Mouse (Mus musculus) intestine, embryonic 14.5 days (tissue): ENCODE measurements around the gene Dhodh. TPM values are rescaled to one million over a fixed set of nuclear protein-coding genes. Genes with fewer than 3 reads are reported as not detected.

Experiments
- ATAC-seq: fragments of 200-750 bp; cut with Nextera tagmentation; replicated peaks from 2 replicates; pipeline ENCODE4 v1.8.0; 2017; ENCODE audit warnings: low read depth, moderate number of reproducible peaks, moderate TSS enrichment, moderate library complexity; ENCODE audit not compliant: low FRiP score, low TSS enrichment
- DNase-seq: peaks from one replicate; pipeline ENCODE4 v3.0.0-alpha.2; 2018; ENCODE audit warnings: low spot score
- H3K27ac ChIP-seq: fragments of 300-500 bp; sonication (generic); 2 replicates; pipeline ENCODE4 v1.5.1; 2014; ENCODE audit warnings: low read depth, mild to moderate bottlenecking, control low read depth
- H3K27me3 ChIP-seq: fragments of 300-500 bp; sonication (generic); replicated peaks from 2 replicates; pipeline ENCODE4 v1.6.1; 2014; ENCODE audit warnings: low read length, control low read depth; ENCODE audit not compliant: control insufficient read depth, insufficient read depth
- H3K36me3 ChIP-seq: fragments of 300-500 bp; sonication (generic); 2 replicates; pipeline ENCODE4 v1.6.1; 2014; ENCODE audit warnings: low read length, control low read depth; ENCODE audit not compliant: control insufficient read depth, insufficient read depth
- H3K4me1 ChIP-seq: fragments of 300-500 bp; sonication (generic); replicated peaks from 2 replicates; pipeline ENCODE4 v1.6.1; 2014; ENCODE audit warnings: low read length, control low read depth, mixed read lengths; ENCODE audit not compliant: control insufficient read depth, insufficient read depth
- H3K4me2 ChIP-seq: fragments of 300-500 bp; sonication (generic); 2 replicates; pipeline ENCODE4 v1.6.1; 2014; ENCODE audit warnings: low read length
- H3K4me3 ChIP-seq: fragments of 300-500 bp; sonication (generic); 2 replicates; pipeline ENCODE4 v1.5.1; 2014; ENCODE audit warnings: low read depth, low read length, control low read depth, mixed read lengths
- H3K9ac ChIP-seq: fragments of 300-500 bp; sonication (generic); 2 replicates; pipeline ENCODE4 v1.6.1; 2014; ENCODE audit warnings: mild to moderate bottlenecking, low read length
- H3K9me3 ChIP-seq: fragments of 300-500 bp; sonication (generic); 2 replicates; pipeline ENCODE4 v1.6.1; 2016; ENCODE audit warnings: low read length, control low read depth; ENCODE audit not compliant: control insufficient read depth
- WGBS: fragments of 180-500 bp; shearing (Covaris S2); extraction: QIAGEN DNeasy Blood & Tissue Kit; methylation state at CpG from one replicate; pipeline ENCODE4 v1.1.7; 2014; 5-methylcytosine and 5-hydroxymethylcytosine counted together
- polyA plus RNA-seq: library from polyadenylated mRNA; unstranded; fragments of >200 nt; fragmentation: Nextera tagmentation; extraction: Ambion mirVana; gene quantifications from 2 replicates; pipeline ENCODE4 v1.2.1, GENCODE M21; 2014

Gene Dhodh
- polyA plus RNA-seq, 1 experiment from 2014 or later, result 58.8 TPM

DNA sequence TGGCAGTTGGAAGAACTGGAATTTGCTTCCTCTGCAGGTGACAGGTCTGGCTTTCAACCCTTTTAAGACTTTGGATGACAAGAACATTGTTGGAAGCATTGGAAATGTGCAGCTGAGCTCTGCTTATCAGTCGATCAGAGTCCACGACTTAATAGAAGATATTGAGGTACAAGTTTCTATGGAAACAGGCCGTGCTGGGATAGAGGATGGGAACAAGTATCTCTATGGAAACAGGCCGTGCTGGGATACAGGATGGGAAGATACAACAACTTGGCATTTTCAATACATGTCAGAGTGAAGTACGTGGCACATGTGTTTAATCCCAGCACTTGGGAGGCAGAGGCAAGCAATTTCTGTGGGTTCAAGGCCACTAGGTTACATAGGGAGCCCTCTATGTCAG is 24.0 kb upstream of the Dhodh start:
- Histone ChIP-seq H3K4me3 (no peak overlapping the region), H3K4me2 (no peak overlapping the region), H3K4me1 (no peaks in the 10 kb centered on the region), H3K9me3 (no peaks in the 10 kb centered on the region), H3K36me3 (no peaks in the 10 kb centered on the region), H3K27ac (no peak overlapping the region), H3K27me3 (no peaks in the 10 kb centered on the region), H3K9ac (no peak overlapping the region)
- no peak for ATAC-seq
- WGBS, result 81% methylated on average over 5 of the region's 5 CpGs
- DNase-seq, result no peak

- Histone ChIP-seq H3K36me3 (no peaks in the 10 kb centered on the region), H3K9me3 (peaks cover 6% of the 10 kb centered on the region; the same call in 1 of the 2 replicates), H3K27me3 (no peaks in the 10 kb centered on the region), H3K27ac (no peak overlapping the region), H3K4me3 (no peak overlapping the region), H3K9ac (no peak overlapping the region), H3K4me1 (no peaks in the 10 kb centered on the region), H3K4me2 (no peak overlapping the region)
- WGBS, result 69% methylated on average over 6 of the region's 6 CpGs
- DNase-seq, result no peak
- ATAC-seq, result no peak
Observed at GRCm38 (mm10) chr8:109628638-109629037, 20.2 kb upstream of the Dhodh start.

DNA sequence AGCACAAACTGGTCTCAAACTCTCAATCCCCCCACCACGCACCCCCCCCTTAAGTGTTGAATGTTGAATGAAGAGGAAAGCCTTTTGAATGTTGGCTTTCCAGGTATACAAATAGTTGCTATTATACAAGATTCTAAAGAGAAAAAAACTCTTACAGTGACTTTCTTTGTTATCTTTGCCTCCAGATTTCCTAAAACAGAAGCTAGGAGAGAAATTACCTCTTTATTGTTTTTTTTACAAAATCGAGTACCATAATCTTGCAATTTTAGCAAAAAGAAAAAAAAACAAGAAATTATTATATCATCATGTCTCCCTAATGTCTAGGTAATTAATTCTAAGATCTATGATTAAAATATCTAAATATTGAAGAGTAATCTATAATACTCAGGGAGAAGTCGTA is 7.1 kb upstream of the Dhodh start:
- H3K27ac ChIP-seq, result no peak overlapping the region
- H3K36me3 ChIP-seq, result no peaks in the 10 kb centered on the region
- 87% methylated on average over 3 of the region's 3 CpGs for WGBS
- H3K27me3 ChIP-seq, result no peaks in the 10 kb centered on the region
- no peak overlapping the region for H3K4me2 ChIP-seq
- no peak for DNase-seq
- no peak overlapping the region for H3K9ac ChIP-seq
- no peak overlapping the region for H3K4me3 ChIP-seq
- no peaks in the 10 kb centered on the region for H3K9me3 ChIP-seq
- H3K4me1 ChIP-seq, result no peaks in the 10 kb centered on the region
- no peak for ATAC-seq

DNA sequence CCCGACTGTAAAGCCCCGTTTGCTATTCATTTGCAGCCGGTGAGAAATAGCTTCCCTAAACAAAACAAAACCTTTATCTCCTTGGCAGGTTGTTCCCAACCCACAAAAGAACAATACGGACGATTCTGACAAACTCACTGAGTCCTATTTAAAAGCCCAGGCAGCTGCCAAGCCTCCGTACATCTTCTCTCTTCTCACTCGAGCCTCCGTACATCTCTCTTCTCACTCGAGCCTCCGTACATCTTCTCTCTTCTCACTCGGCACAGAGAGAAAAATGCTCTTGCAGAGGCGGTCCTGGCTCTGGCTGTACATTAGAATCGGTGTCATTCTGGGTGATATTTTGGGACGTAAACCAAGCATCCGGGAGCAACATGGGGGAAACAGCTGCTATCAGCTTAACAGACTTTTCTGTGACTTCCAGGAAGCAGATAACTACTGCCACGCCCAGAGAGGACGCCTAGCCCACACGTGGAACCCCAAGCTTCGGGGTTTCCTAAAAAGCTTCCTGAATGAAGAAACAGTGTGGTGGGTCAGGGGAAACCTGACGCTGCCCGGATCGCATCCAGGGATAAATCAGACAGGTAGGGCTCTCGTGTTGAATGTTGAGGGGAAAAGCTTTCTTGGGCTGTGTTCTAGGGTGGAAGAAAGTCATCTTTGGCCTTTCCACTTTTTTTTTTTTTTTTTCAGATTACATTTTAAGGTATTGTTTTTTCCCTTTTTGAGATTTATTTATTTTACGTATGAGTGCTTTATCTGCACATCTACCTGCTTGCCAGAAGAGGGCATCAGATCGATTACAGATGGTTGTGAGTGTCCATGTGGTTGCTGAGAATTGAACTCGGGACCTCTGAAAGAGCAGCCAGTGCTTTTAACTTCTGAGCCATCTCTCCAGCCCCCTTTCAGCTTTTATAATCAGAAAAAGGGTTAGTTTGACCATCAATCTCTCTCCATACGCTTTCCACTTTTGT is 6.1 kb upstream of the Dhodh start, which contains the start of gene Pkd1l3:
Gene Pkd1l3, plus strand, starts transcription at position 275 of the 968 bp plus-strand sequence.
- peak within 1 kb of the TSS; percentile 18; the same call in 1 of the 2 replicates for H3K4me2 ChIP-seq
- no peak within 1 kb of the TSS for H3K4me3 ChIP-seq
- WGBS, result 62% methylated on average over 27 of the region's 27 CpGs

GRCm38 (mm10) chr8:109609153-109609502 is 655 bp upstream of the Dhodh start:
- DNase-seq (no peak), ATAC-seq (no peak)
- Histone ChIP-seq H3K27me3 (no peaks in the 10 kb centered on the region), H3K9ac (peak overlapping the region; percentile 69), H3K4me1 (peaks cover 8% of the 10 kb centered on the region; the same call in 1 of the 2 replicates), H3K27ac (peak overlapping the region; percentile 98), H3K4me2 (peak overlapping the region; percentile 97), H3K4me3 (peak overlapping the region; percentile 79), H3K9me3 (no peaks in the 10 kb centered on the region), H3K36me3 (peaks cover 15% of the 10 kb centered on the region)
- 11% methylated on average over 5 of the region's 5 CpGs for WGBS

More for the DNA sequence above, 6.1 kb upstream of the Dhodh start, which contains the start of gene Pkd1l3:
- DNase-seq (no peak), ATAC-seq (no peak)
- Histone ChIP-seq H3K27ac (no peak within 1 kb of the TSS), H3K4me1 (no peaks in the 10 kb centered on the region), H3K9ac (no peak within 1 kb of the TSS), H3K9me3 (no peaks in the 10 kb centered on the region), H3K27me3 (no peaks in the 10 kb centered on the region), H3K36me3 (no peaks in the 10 kb centered on the region)

DNA sequence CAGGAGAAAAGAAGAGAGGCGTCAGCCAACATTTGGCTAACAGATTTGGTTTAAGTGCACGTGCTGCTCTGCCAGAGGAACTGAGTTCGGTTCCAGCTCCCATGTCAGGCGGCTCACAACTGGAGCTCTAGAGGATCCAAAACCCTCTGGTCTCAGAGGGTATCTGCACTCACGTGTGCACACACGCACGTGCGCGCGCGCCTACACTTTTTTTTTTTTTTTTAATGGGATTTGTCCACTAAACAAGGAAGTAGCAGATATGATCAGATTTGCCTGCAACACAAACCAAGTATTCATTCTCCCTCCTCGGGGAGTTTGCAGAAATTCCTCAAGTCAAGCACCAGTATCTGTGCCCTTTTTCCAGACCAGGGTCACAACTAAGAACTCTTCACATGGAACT is 823 bp downstream of the Dhodh start:
- no peak for ATAC-seq
- Histone ChIP-seq H3K4me2 (peak overlapping the region; percentile 97), H3K9me3 (no peaks in the 10 kb centered on the region), H3K4me1 (peaks cover 8% of the 10 kb centered on the region; the same call in 1 of the 2 replicates), H3K27me3 (no peaks in the 10 kb centered on the region), H3K9ac (peak overlapping the region; percentile 69), H3K27ac (peak overlapping the region; percentile 98; the same call in 1 of the 2 replicates), H3K36me3 (peaks cover 29% of the 10 kb centered on the region), H3K4me3 (peak overlapping the region; percentile 79)
- WGBS, result 7% methylated on average over 12 of the region's 12 CpGs
- DNase-seq, result peak; percentile 60

- Histone ChIP-seq H3K27me3 (no peaks in the 10 kb centered on the region), H3K4me3 (no peak overlapping the region), H3K36me3 (peaks cover 38% of the 10 kb centered on the region), H3K9ac (no peak overlapping the region), H3K9me3 (no peaks in the 10 kb centered on the region), H3K4me1 (peaks cover 8% of the 10 kb centered on the region; the same call in 1 of the 2 replicates), H3K27ac (no peak overlapping the region), H3K4me2 (no peak overlapping the region)
- no peak for DNase-seq
- WGBS, result 81% methylated on average over 2 of the region's 2 CpGs
- ATAC-seq, result no peak
Observed at GRCm38 (mm10) chr8:109606725-109607124, 1.7 kb downstream of the Dhodh start.

- Histone ChIP-seq H3K4me2 (no peak overlapping the region), H3K9me3 (no peaks in the 10 kb centered on the region), H3K4me3 (no peak overlapping the region), H3K9ac (no peak overlapping the region), H3K36me3 (peaks cover 49% of the 10 kb centered on the region), H3K27me3 (no peaks in the 10 kb centered on the region), H3K4me1 (no peaks in the 10 kb centered on the region), H3K27ac (no peak overlapping the region)
- whole genome bisulfite sequencing, result 54% methylated on average over 8 of the region's 8 CpGs
- no peak for ATAC-seq
- DNase-seq, result peak; percentile 78
Observed at GRCm38 (mm10) chr8:109595854-109596253, 12.6 kb downstream of the Dhodh start.
